Mouse (Mus musculus) C2C12 (cell line): ENCODE results near the gene Fat2. TPM values are rescaled to one million over a fixed set of nuclear protein-coding genes. Genes with fewer than 3 reads are reported as not detected.
A peak's percentile ranks its signal among the peaks of the same experiment; 100 is the strongest.

Experiments used
- H3K27me3 ChIP-seq: one replicate; pipeline ENCODE4 v1.6.1; 2011; ENCODE audit not compliant: control insufficient read depth, insufficient read depth, insufficient read length
- H3K36me3 ChIP-seq: one replicate; pipeline ENCODE4 v1.6.1; 2011; ENCODE audit not compliant: control insufficient read depth, insufficient read depth
- H3K4me3 ChIP-seq: one replicate; pipeline ENCODE4 v1.5.1; 2011; ENCODE audit warnings: mild to moderate bottlenecking, control low read depth; ENCODE audit not compliant: poor library complexity, insufficient read depth, severe bottlenecking
- H3K79me2 ChIP-seq: one replicate; pipeline ENCODE4 v1.6.1; 2011; ENCODE audit not compliant: control insufficient read depth, insufficient read depth
- H3K79me3 ChIP-seq: one replicate; pipeline ENCODE4 v1.6.1; 2011; ENCODE audit warnings: low read depth, control low read depth
- H3ac ChIP-seq: one replicate; pipeline ENCODE3; 2011; ENCODE audit warnings: low read depth; ENCODE audit not compliant: control insufficient read depth, insufficient read length
- CEBPB ChIP-seq: IDR thresholded peaks from one replicate; pipeline ENCODE4 v1.6.1; 2011; ENCODE audit warnings: low read depth, mild to moderate bottlenecking, control low read depth, moderate library complexity
- CTCF ChIP-seq: IDR thresholded peaks from one replicate; pipeline ENCODE4 v1.5.1; 2011; ENCODE audit not compliant: control insufficient read depth, insufficient read depth, insufficient read length
- FOSL1 ChIP-seq: IDR thresholded peaks from one replicate; pipeline ENCODE4 v1.8.0; 2011; ENCODE audit warnings: mild to moderate bottlenecking, low read length; ENCODE audit not compliant: poor library complexity, insufficient read depth, severe bottlenecking
- MAX ChIP-seq: IDR thresholded peaks from one replicate; pipeline ENCODE4 v1.6.1; 2011; ENCODE audit warnings: mild to moderate bottlenecking, control low read depth
- MYOD1 ChIP-seq: IDR thresholded peaks from one replicate; pipeline ENCODE4 v1.6.1; 2011; ENCODE audit warnings: low read depth; ENCODE audit not compliant: control insufficient read depth, insufficient read length
- MYOG ChIP-seq: IDR thresholded peaks from one replicate; pipeline ENCODE4 v1.6.1; 2011; ENCODE audit not compliant: control insufficient read depth, insufficient read length; ENCODE audit errors: extremely low read depth
- USF1 ChIP-seq: IDR thresholded peaks from one replicate; pipeline ENCODE4 v1.6.1; 2011; ENCODE audit warnings: low read depth, mild to moderate bottlenecking, control low read depth, moderate library complexity
- polyA plus RNA-seq: library from polyadenylated mRNA; unstranded; fragments of >200 nt; fragmentation: generic; extraction: Trizol; gene quantifications from one replicate; pipeline ENCODE4 v1.2.1, GENCODE M21; 2012; ENCODE audit warnings: missing spikeins

Gene Fat2
- polyA plus RNA-seq, 1 experiment: 0.19 TPM

GRCm38 (mm10) chr11:55253391-55253790 is 83.0 kb downstream of the Fat2 start:
- Histone ChIP-seq H3K79me2 (no peaks in the 10 kb centered on the region), H3K79me3 (no peaks in the 10 kb centered on the region), H3K4me3 (no peak overlapping the region), H3ac (no peak overlapping the region), H3K27me3 (peaks cover 5% of the 10 kb centered on the region), H3K36me3 (no peaks in the 10 kb centered on the region)
- TF ChIP-seq MYOG (no peak), FOSL1 (no peak), USF1 (no peak)

DNA sequence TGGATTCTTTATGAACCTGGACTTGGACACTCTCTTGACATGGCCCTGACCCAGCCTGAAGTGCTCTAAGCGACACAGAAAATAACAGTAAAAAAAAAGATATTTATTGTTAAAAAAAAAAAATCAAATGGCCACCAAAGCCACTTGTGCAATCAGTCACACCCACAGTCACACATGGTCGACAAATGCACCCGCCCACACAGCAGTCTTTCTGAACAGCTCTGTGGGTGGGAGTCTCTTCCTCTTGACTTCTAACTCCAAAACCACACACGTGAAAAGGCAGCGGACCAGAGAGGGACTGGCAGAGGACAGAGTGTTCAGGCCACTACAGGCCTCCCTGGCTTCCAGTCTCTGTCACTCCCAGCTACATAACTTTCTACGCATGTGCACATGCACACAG is 85.8 kb downstream of the Fat2 start:
- Histone ChIP-seq H3K4me3 (no peak overlapping the region), H3K27me3 (no peaks in the 10 kb centered on the region), H3K79me3 (no peaks in the 10 kb centered on the region), H3ac (no peak overlapping the region), H3K79me2 (no peaks in the 10 kb centered on the region), H3K36me3 (no peaks in the 10 kb centered on the region)
- no peak for TF ChIP-seq MYOD1
- no peak for TF ChIP-seq MYOG
- TF ChIP-seq CEBPB: no peak
- no peak for TF ChIP-seq CTCF
- no peak for TF ChIP-seq MAX
- TF ChIP-seq FOSL1: no peak
- TF ChIP-seq USF1: no peak

- no peaks in the 10 kb centered on the region for H3K27me3 ChIP-seq
- H3K36me3 ChIP-seq: no peaks in the 10 kb centered on the region
- no peak overlapping the region for H3K4me3 ChIP-seq
- no peaks in the 10 kb centered on the region for H3K79me2 ChIP-seq
- TF ChIP-seq MAX: no peak
- TF ChIP-seq CTCF: no peak
- no peak for TF ChIP-seq MYOG
- no peak for TF ChIP-seq CEBPB
- no peak for TF ChIP-seq FOSL1
- TF ChIP-seq USF1: no peak
- TF ChIP-seq MYOD1: no peak
- H3ac ChIP-seq: peak overlapping the region; percentile 10
- H3K79me3 ChIP-seq: no peaks in the 10 kb centered on the region
Observed at GRCm38 (mm10) chr11:55240556-55240955, 95.8 kb downstream of the Fat2 start.

GRCm38 (mm10) chr11:55239496-55239895 is 96.9 kb downstream of the Fat2 start:
- no peaks in the 10 kb centered on the region for H3K36me3 ChIP-seq
- no peak overlapping the region for H3ac ChIP-seq
- H3K79me2 ChIP-seq: no peaks in the 10 kb centered on the region
- no peaks in the 10 kb centered on the region for H3K27me3 ChIP-seq
- no peak overlapping the region for H3K4me3 ChIP-seq
- TF ChIP-seq FOSL1: no peak
- no peaks in the 10 kb centered on the region for H3K79me3 ChIP-seq

- Histone ChIP-seq H3ac (no peak overlapping the region), H3K79me3 (no peaks in the 10 kb centered on the region), H3K79me2 (no peaks in the 10 kb centered on the region), H3K4me3 (no peak overlapping the region), H3K27me3 (no peaks in the 10 kb centered on the region), H3K36me3 (peaks cover 3% of the 10 kb centered on the region)
- TF ChIP-seq FOSL1: no peak
- no peak for TF ChIP-seq CEBPB
- no peak for TF ChIP-seq CTCF
- no peak for TF ChIP-seq MAX
- no peak for TF ChIP-seq MYOD1
- no peak for TF ChIP-seq MYOG
- no peak for TF ChIP-seq USF1
Observed at GRCm38 (mm10) chr11:55236815-55237214, 99.5 kb downstream of the Fat2 start.

GRCm38 (mm10) chr11:55234791-55235190 is 101.6 kb downstream of the Fat2 start:
- peaks cover 3% of the 10 kb centered on the region for H3K36me3 ChIP-seq
- H3K79me2 ChIP-seq: no peaks in the 10 kb centered on the region
- no peak overlapping the region for H3K4me3 ChIP-seq
- TF ChIP-seq FOSL1: no peak
- no peak overlapping the region for H3ac ChIP-seq
- H3K79me3 ChIP-seq: no peaks in the 10 kb centered on the region
- no peaks in the 10 kb centered on the region for H3K27me3 ChIP-seq

GRCm38 (mm10) chr11:55234288-55234687 is 102.1 kb downstream of the Fat2 start:
- Histone ChIP-seq H3ac (no peak overlapping the region), H3K27me3 (no peaks in the 10 kb centered on the region), H3K36me3 (peaks cover 3% of the 10 kb centered on the region), H3K79me2 (no peaks in the 10 kb centered on the region), H3K79me3 (no peaks in the 10 kb centered on the region), H3K4me3 (no peak overlapping the region)
- TF ChIP-seq CTCF (no peak), MYOD1 (no peak), USF1 (no peak), CEBPB (no peak), MYOG (no peak), FOSL1 (no peak), MAX (no peak)
